Mouse (Mus musculus) CH12.LX (cell line): Measurements from ENCODE around the gene Naa16. TPM values are rescaled to one million over a fixed set of nuclear protein-coding genes. Genes with fewer than 3 reads are reported as not detected.

Experiments
- DNase-seq: peaks from one replicate; pipeline ENCODE4 v3.0.0-alpha.2; 2013; ENCODE audit errors: extremely low read depth
- H3K27ac ChIP-seq: 2 replicates; pipeline ENCODE4 v1.5.1; 2012; ENCODE audit warnings: low read depth, mild to moderate bottlenecking, control low read depth, moderate library complexity; ENCODE audit not compliant: insufficient read depth
- H3K27me3 ChIP-seq: replicated peaks from 2 replicates; pipeline ENCODE3; 2012; ENCODE audit warnings: inconsistent platforms
- H3K36me3 ChIP-seq, 2 experiments: replicated peaks in 1 of 2; 2 replicates each; pipeline versions ENCODE3 to v1.6.1; 2012; ENCODE audit warnings: inconsistent platforms in 1 of 2, low read length in 1 of 2, mild to moderate bottlenecking in 1 of 2, mixed read lengths in 1 of 2, moderate library complexity in 1 of 2; ENCODE audit not compliant: control insufficient read depth in 1 of 2, insufficient read depth in 1 of 2
- H3K4me1 ChIP-seq, 2 experiments: 2 replicates each; pipeline ENCODE4 v1.6.1; 2012; ENCODE audit warnings: inconsistent platforms in 1 of 2, moderate library complexity in 1 of 2; ENCODE audit not compliant: insufficient read depth in 2 of 2, control insufficient read depth in 1 of 2
- H3K4me2 ChIP-seq: 2 replicates; pipeline ENCODE4 v1.6.1; 2012; ENCODE audit warnings: low read depth, mild to moderate bottlenecking, control low read depth; ENCODE audit not compliant: poor library complexity, insufficient read depth, severe bottlenecking
- H3K4me3 ChIP-seq, 3 experiments: fragments of 150-350 bp in 1 of 3; sonication (generic) in 1 of 3; replicated peaks in 1 of 3; 2 replicates each; pipeline versions ENCODE3 to v1.5.1; 2011 to 2012; ENCODE audit warnings: low read depth in 2 of 3, low read length in 2 of 3, mild to moderate bottlenecking in 2 of 3, moderate library complexity in 2 of 3, control low read depth in 1 of 3, improper control_type of control experiment in 1 of 3, inconsistent platforms in 1 of 3, mixed read lengths in 1 of 3; ENCODE audit not compliant: poor library complexity in 1 of 3
- H3K79me2 ChIP-seq: replicated peaks from 2 replicates; pipeline ENCODE4 v1.6.1; 2012; ENCODE audit warnings: mild to moderate bottlenecking, moderate library complexity; ENCODE audit not compliant: control insufficient read depth, poor library complexity, insufficient read depth, severe bottlenecking; ENCODE audit errors: extremely low read depth
- H3K9ac ChIP-seq: 2 replicates; pipeline ENCODE4 v1.6.1; 2012; ENCODE audit warnings: low read depth, mild to moderate bottlenecking, control low read depth, moderate library complexity; ENCODE audit not compliant: insufficient read depth
- H3K9me3 ChIP-seq: replicated peaks from 2 replicates; pipeline ENCODE3; 2012; ENCODE audit warnings: low read length, inconsistent platforms, mixed read lengths
- BHLHE40 ChIP-seq: IDR thresholded peaks from 2 replicates; pipeline ENCODE4 v1.6.1; 2011; ENCODE audit warnings: mild to moderate bottlenecking, low read depth, low read length, improper control_type of control experiment
- CTCF ChIP-seq, 2 experiments: IDR thresholded peaks in 1 of 2; conservative IDR thresholded peaks in 1 of 2; 2 replicates each; pipeline ENCODE4 v1.5.1; 2011 to 2012; ENCODE audit warnings: low read depth in 2 of 2, low read length in 2 of 2, improper control_type of control experiment in 1 of 2, inconsistent platforms in 1 of 2, mild to moderate bottlenecking in 1 of 2, moderate library complexity in 1 of 2
- EP300 ChIP-seq: IDR thresholded peaks from 2 replicates; pipeline ENCODE4 v1.6.1; 2011; ENCODE audit warnings: low read length, improper control_type of control experiment
- GABPA ChIP-seq: IDR thresholded peaks from 2 replicates; pipeline ENCODE4 v1.6.1; 2012; ENCODE audit warnings: low read depth, low read length, improper control_type of control experiment, inconsistent platforms; ENCODE audit not compliant: insufficient replicate concordance
- IRF4 ChIP-seq: IDR thresholded peaks from 2 replicates; pipeline ENCODE4 v1.6.1; 2014; ENCODE audit warnings: low read depth, mild to moderate bottlenecking, inconsistent platforms, low read length, improper control_type of control experiment
- JUND ChIP-seq: conservative IDR thresholded peaks from 2 replicates; pipeline ENCODE4 v1.6.1; 2011; ENCODE audit warnings: low read depth, low read length, improper control_type of control experiment
- KAT2A ChIP-seq: IDR thresholded peaks from 2 replicates; pipeline ENCODE4 v1.6.1; 2012; ENCODE audit warnings: low read length, improper control_type of control experiment, inconsistent platforms; ENCODE audit not compliant: insufficient replicate concordance
- MAX ChIP-seq: IDR thresholded peaks from 2 replicates; pipeline ENCODE4 v1.6.1; 2011; ENCODE audit warnings: low read length, improper control_type of control experiment
- MEF2A ChIP-seq: IDR thresholded peaks from 2 replicates; pipeline ENCODE4 v1.6.1; 2014; ENCODE audit warnings: low read depth, mild to moderate bottlenecking, inconsistent platforms, low read length, improper control_type of control experiment, borderline replicate concordance
- MXI1 ChIP-seq: IDR thresholded peaks from 2 replicates; pipeline ENCODE4 v1.6.1; 2011; ENCODE audit warnings: mild to moderate bottlenecking, low read depth, low read length, improper control_type of control experiment
- MYC ChIP-seq: IDR thresholded peaks from 2 replicates; pipeline ENCODE4 v1.6.1; 2011; ENCODE audit warnings: low read depth, mild to moderate bottlenecking, improper control_type of control experiment, low read length
- NELFE ChIP-seq: IDR thresholded peaks from 2 replicates; pipeline ENCODE4 v1.6.1; 2011; ENCODE audit warnings: low read depth, low read length, improper control_type of control experiment
- PAX5 ChIP-seq: IDR thresholded peaks from 2 replicates; pipeline ENCODE4 v1.6.1; 2012; ENCODE audit warnings: low read length, inconsistent platforms, mixed read lengths
- POLR2A ChIP-seq: IDR thresholded peaks from 2 replicates; pipeline ENCODE4 v1.6.1; 2011; ENCODE audit warnings: low read depth, mild to moderate bottlenecking, improper control_type of control experiment, low read length
- RAD21 ChIP-seq: IDR thresholded peaks from 2 replicates; pipeline ENCODE4 v1.6.1; 2011; ENCODE audit warnings: low read depth, mild to moderate bottlenecking, low read length, improper control_type of control experiment, moderate library complexity
- RCOR1 ChIP-seq: conservative IDR thresholded peaks from 2 replicates; pipeline ENCODE4 v1.6.1; 2012; ENCODE audit warnings: low read depth, mild to moderate bottlenecking, inconsistent platforms, low read length, improper control_type of control experiment
- SIN3A ChIP-seq: IDR thresholded peaks from 2 replicates; pipeline ENCODE4 v1.6.1; 2012; ENCODE audit warnings: low read length, improper control_type of control experiment, inconsistent platforms
- TBP ChIP-seq: conservative IDR thresholded peaks from 2 replicates; pipeline ENCODE4 v1.6.1; 2011; ENCODE audit warnings: low read depth, low read length, improper control_type of control experiment
- USF2 ChIP-seq: conservative IDR thresholded peaks from 2 replicates; pipeline ENCODE4 v1.6.1; 2011; ENCODE audit warnings: low read depth, low read length, improper control_type of control experiment
- ZMIZ1 ChIP-seq: IDR thresholded peaks from 2 replicates; pipeline ENCODE4 v1.6.1; 2012; ENCODE audit warnings: low read depth, mild to moderate bottlenecking, inconsistent platforms, low read length, improper control_type of control experiment
- ZNF384 ChIP-seq: IDR thresholded peaks from 2 replicates; pipeline ENCODE4 v1.6.1; 2012; ENCODE audit warnings: low read depth, low read length, improper control_type of control experiment, inconsistent platforms
- dilution Hi-C: fragments of 300-500 bp; cut with MboI; formaldehyde crosslinking; loops from 2 replicates; pipeline ENCODE4 v1.14.3; 2020; ENCODE audit warnings: low sequenced_read_pairs; ENCODE audit not compliant: extremely low pct_unique_long_range_greater_than_20kb, extremely low pct_ligation_motif_present
- in situ Hi-C: fragments of 300-500 bp; cut with MboI; formaldehyde crosslinking; loops from 3 replicates; pipeline ENCODE4 v1.14.3; 2019; ENCODE audit warnings: low sequenced_read_pairs, low pct_ligation_motif_present, low pct_unique_long_range_greater_than_20kb, mixed read lengths
- polyA plus RNA-seq: library from polyadenylated mRNA; unstranded; fragments of >175 nt; gene quantifications from 2 replicates; pipeline ENCODE4 v1.2.1, GENCODE M21; 2012; ENCODE audit warnings: low read depth; ENCODE audit not compliant: insufficient read length
- total RNA-seq, 2 experiments: library from RNA; depleted of rRNA; stranded (reverse); fragments of 300-350 nt in 1 of 2; fragments of >200 nt in 1 of 2; gene quantifications; 2 replicates each; pipeline ENCODE4 v1.2.3; 2012 to 2014

Gene Naa16
- total and polyA plus RNA-seq, 3 experiments = 16.4 to 60.0 (median 42.6) TPM

- H3K9me3 ChIP-seq = no peaks in the 10 kb centered on the region
- no peak overlapping the region for H3K9ac ChIP-seq
- H3K4me1 ChIP-seq = peaks cover 4 to 7% of the 10 kb centered on the region in 2 experiments; a peak in 1 of 4 replicates
- no peak overlapping the region for H3K4me3 ChIP-seq
- no peaks in the 10 kb centered on the region for H3K27me3 ChIP-seq
- H3K27ac ChIP-seq = no peak overlapping the region
- no peaks in the 10 kb centered on the region for H3K79me2 ChIP-seq
- in situ Hi-C loops = no loop called here
- dilution Hi-C loops = no loop called here
- no peak overlapping the region for H3K4me2 ChIP-seq
- DNase-seq = no peak
- TF ChIP-seq USF2 (no peak), TBP (peak; percentile 66; the same call in 1 of the 2 replicates), RAD21 (no peak)
- no peaks in the 10 kb centered on the region for H3K36me3 ChIP-seq
These were observed 110.1 kb downstream of the Naa16 start for GRCm38 (mm10) chr14:79280456-79280855.

- no peak for DNase-seq
- H3K4me3 ChIP-seq = no peak overlapping the region
- H3K4me2 ChIP-seq = no peak overlapping the region
- no peaks in the 10 kb centered on the region for H3K9me3 ChIP-seq
- no peaks in the 10 kb centered on the region for H3K79me2 ChIP-seq
- no peak for TF ChIP-seq MEF2A
- no peak for TF ChIP-seq ZNF384
- TF ChIP-seq MYC = no peak
- TF ChIP-seq EP300 = no peak
- no peak for TF ChIP-seq IRF4
- TF ChIP-seq PAX5 = no peak
- no peak for TF ChIP-seq RCOR1
- TF ChIP-seq CTCF (conservative IDR thresholded peaks at IDR 0.05 in 1 of 2, IDR thresholded peaks at IDR 0.05 in 1 of 2; ENCODE audit: low read depth in 2 of 2, low read length in 2 of 2) = no peak
- TF ChIP-seq JUND = no peak
- no peak for TF ChIP-seq MXI1
- no peak for TF ChIP-seq BHLHE40
- TF ChIP-seq KAT2A = no peak
- TF ChIP-seq SIN3A = no peak
- no peak for TF ChIP-seq GABPA
- TF ChIP-seq NELFE = no peak
- no peak for TF ChIP-seq ZMIZ1
- TF ChIP-seq MAX = no peak
- TF ChIP-seq POLR2A = no peak
- TF ChIP-seq, all 38 proteins: peak for 0
- no peak overlapping the region for H3K27ac ChIP-seq
- dilution Hi-C loops = no loop called here
- H3K27me3 ChIP-seq = no peaks in the 10 kb centered on the region
- in situ Hi-C loops = no loop called here
- peaks cover 4 to 7% of the 10 kb centered on the region in 2 experiments; a peak in 1 of 4 replicates for H3K4me1 ChIP-seq
- no peaks in the 10 kb centered on the region for H3K36me3 ChIP-seq
- no peak overlapping the region for H3K9ac ChIP-seq
These were observed 111.1 kb downstream of the Naa16 start for GRCm38 (mm10) chr14:79279494-79279893.
